Mouse (Mus musculus): Measurements from ENCODE around the gene Nrxn3. TPM values are rescaled to one million over a fixed set of nuclear protein-coding genes. Genes with fewer than 3 reads are reported as not detected.
A peak's percentile ranks its signal among the peaks of the same experiment; 100 is the strongest.

Nrxn3 gene
- total RNA-seq, 2 experiments from 2014 or later, result 153 to 159 TPM

GRCm38 (mm10) chr12:89289589-89290274 lies 567.1 kb downstream of the Nrxn3 start:
- DNase-seq, result no peak
- intact Hi-C loops (cut with DNase I), result no loop called here

- no peak for DNase-seq
Observed at GRCm38 (mm10) chr12:89290736-89291574, 568.3 kb downstream of the Nrxn3 start.

GRCm38 (mm10) chr12:89302011-89302410 lies 579.3 kb downstream of the Nrxn3 start:
- intact Hi-C loops (cut with DNase I), result no loop called here

More at GRCm38 (mm10) chr12:89290736-89291574, 568.3 kb downstream of the Nrxn3 start:
- intact Hi-C loops (cut with DNase I), result no loop called here

GRCm38 (mm10) chr12:89310200-89310599 lies 587.5 kb downstream of the Nrxn3 start:
- DNase-seq, result no peak
- intact Hi-C loops (cut with DNase I), result no loop called here

More at GRCm38 (mm10) chr12:89302011-89302410, 579.3 kb downstream of the Nrxn3 start:
- DNase-seq, result peak; percentile 77

GRCm38 (mm10) chr12:89312586-89312985 lies 589.9 kb downstream of the Nrxn3 start:
- DNase-seq, result peak; percentile 21
- intact Hi-C loops (cut with DNase I), result no loop called here

- intact Hi-C loops (cut with DNase I), result loop anchor here (5.0 kb wide), 1 partner anchor 56 kb away; no protein-coding TSS in a partner anchor
- no peak for DNase-seq
Observed at GRCm38 (mm10) chr12:89325864-89326560, 603.3 kb downstream of the Nrxn3 start.

- intact Hi-C loops (cut with DNase I), result no loop called here
- no peak for DNase-seq
Observed at GRCm38 (mm10) chr12:89331474-89332263, 609.0 kb downstream of the Nrxn3 start.

- intact Hi-C loops (cut with DNase I), result no loop called here
- no peak for DNase-seq
Observed at GRCm38 (mm10) chr12:89333486-89333885, 610.8 kb downstream of the Nrxn3 start.

GRCm38 (mm10) chr12:89364850-89365249 lies 642.2 kb downstream of the Nrxn3 start:
- no peak for DNase-seq

GRCm38 (mm10) chr12:89369939-89370338 lies 647.3 kb downstream of the Nrxn3 start:
- no peak for DNase-seq
- intact Hi-C loops (cut with DNase I), result loop anchor here (10.0 kb wide), 1 partner anchor 235 kb away; no protein-coding TSS in a partner anchor

More at GRCm38 (mm10) chr12:89364850-89365249, 642.2 kb downstream of the Nrxn3 start:
- intact Hi-C loops (cut with DNase I), result no loop called here

- no peak for DNase-seq
- intact Hi-C loops (cut with DNase I), result loop anchor here (10.0 kb wide), 1 partner anchor 242 kb away; no protein-coding TSS in a partner anchor
Observed at GRCm38 (mm10) chr12:89376600-89376999, 653.9 kb downstream of the Nrxn3 start.

GRCm38 (mm10) chr12:89377051-89377643 lies 654.5 kb downstream of the Nrxn3 start:
- intact Hi-C loops (cut with DNase I), result loop anchor here (10.0 kb wide), 1 partner anchor 242 kb away; no protein-coding TSS in a partner anchor
- no peak for DNase-seq

- intact Hi-C loops (cut with DNase I), result loop anchor here (10.0 kb wide), 1 partner anchor 243 kb away; no protein-coding TSS in a partner anchor
- DNase-seq, result no peak
Observed at GRCm38 (mm10) chr12:89377687-89378086, 655.0 kb downstream of the Nrxn3 start.

- intact Hi-C loops (cut with DNase I), result loop anchor here (5.0 to 10.0 kb wide), 2 partner anchors 56 to 998 kb away; no protein-coding TSS in a partner anchor
- DNase-seq, result no peak
Observed at GRCm38 (mm10) chr12:89383254-89383653, 660.6 kb downstream of the Nrxn3 start.

GRCm38 (mm10) chr12:89395121-89395792 lies 672.6 kb downstream of the Nrxn3 start:
- DNase-seq, result no peak
- intact Hi-C loops (cut with DNase I), result no loop called here

- DNase-seq, result no peak
- intact Hi-C loops (cut with DNase I), result no loop called here
Observed at GRCm38 (mm10) chr12:89436519-89436918, 713.8 kb downstream of the Nrxn3 start.

GRCm38 (mm10) chr12:89442323-89443038 lies 719.8 kb downstream of the Nrxn3 start:
- intact Hi-C loops (cut with DNase I), result no loop called here
- no peak for DNase-seq

GRCm38 (mm10) chr12:89450667-89451298 lies 728.1 kb downstream of the Nrxn3 start:
- peak; percentile 30 for DNase-seq
- intact Hi-C loops (cut with DNase I), result no loop called here

Measured in left cerebral cortex, postnatal 4 days (tissue).